Mouse (Mus musculus): ENCODE measurements around the gene Tspan15. TPM values are rescaled to one million over a fixed set of nuclear protein-coding genes. Genes with fewer than 3 reads are reported as not detected.

Tspan15 gene
- polyA plus RNA-seq, 2 experiments = 7.7 to 12.3 TPM

DNA sequence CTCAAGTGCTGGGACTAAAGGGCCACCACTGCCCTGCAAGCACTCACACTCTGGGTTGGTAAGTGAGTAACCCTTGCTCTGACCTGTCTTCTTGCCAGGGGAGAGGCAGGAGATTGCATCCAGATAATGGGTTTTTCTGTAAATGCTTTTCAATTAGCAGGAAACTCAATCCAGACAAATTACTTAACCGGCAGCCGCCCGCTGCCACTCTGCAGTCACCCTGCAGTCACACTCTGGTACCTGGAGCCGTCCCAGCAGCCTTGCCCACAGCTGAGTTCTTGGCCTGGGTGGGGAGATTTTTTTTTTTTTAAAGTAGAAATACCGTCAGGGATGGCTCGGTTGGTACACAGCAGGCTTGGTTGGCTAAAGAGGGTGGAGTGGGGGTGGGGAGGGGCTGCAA lies 2.9 kb downstream of the Tspan15 start:
- H3K9ac ChIP-seq (ENCODE audit: low read depth, low read length, severe bottlenecking) = no peak overlapping the region
- DNase-seq (ENCODE audit: low spot score) (no peak), ATAC-seq (ENCODE audit: low FRiP score, low read depth) (no peak)
- no peak overlapping the region for H3K4me3 ChIP-seq (replicated peaks; ENCODE audit: low read length)
- H3K27ac ChIP-seq (replicated peaks; ENCODE audit: low read depth, low read length) = no peak overlapping the region
- H3K4me2 ChIP-seq (replicated peaks; ENCODE audit: low read depth, low read length, severe bottlenecking) = no peak overlapping the region
- no peak for TF ChIP-seq POLR2A (IDR thresholded peaks at IDR 0.05; ENCODE audit: borderline replicate concordance, extremely low read depth, insufficient read depth, insufficient read length)
- no peaks in the 10 kb centered on the region; the same call in 1 of the 2 replicates for H3K4me1 ChIP-seq (ENCODE audit: control insufficient read depth, insufficient read depth, low read length)
- 55% methylated on average over 6 of the region's 6 CpGs for WGBS
- H3K9me3 ChIP-seq (ENCODE audit: control insufficient read depth, low read length) = no peaks in the 10 kb centered on the region
- no peaks in the 10 kb centered on the region for H3K27me3 ChIP-seq (ENCODE audit: control insufficient read depth, insufficient read depth, low read length)
- H3K36me3 ChIP-seq (ENCODE audit: control insufficient read depth, insufficient read depth, low read length) = no peaks in the 10 kb centered on the region

DNA sequence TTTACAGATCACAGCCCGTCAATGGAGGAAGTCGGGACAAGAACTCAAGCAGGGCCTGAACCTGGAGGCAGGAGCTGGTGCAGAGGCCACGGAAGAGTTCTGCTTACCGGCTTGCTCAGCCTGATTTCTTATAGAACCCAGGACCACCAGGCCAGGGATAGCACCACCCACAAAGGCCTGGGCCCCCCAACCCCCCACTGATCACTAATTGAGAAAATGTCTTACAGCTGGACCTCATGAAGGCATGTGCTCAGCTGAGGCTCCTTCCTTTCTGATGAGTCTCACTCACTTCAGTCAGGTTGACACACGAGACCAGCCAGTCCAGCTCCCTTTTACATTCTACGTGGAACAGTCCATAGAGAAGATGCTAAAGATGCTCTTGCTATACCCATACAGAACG lies 5.2 kb downstream of the Tspan15 start:
- DNase-seq (ENCODE audit: low spot score) (no peak), ATAC-seq (ENCODE audit: low FRiP score, low read depth) (no peak)
- H3K36me3 ChIP-seq (ENCODE audit: control insufficient read depth, insufficient read depth, low read length) = no peaks in the 10 kb centered on the region
- H3K9ac ChIP-seq (ENCODE audit: low read depth, low read length, severe bottlenecking) = no peak overlapping the region
- H3K27ac ChIP-seq (replicated peaks; ENCODE audit: low read depth, low read length) = no peak overlapping the region
- no peak overlapping the region for H3K4me2 ChIP-seq (replicated peaks; ENCODE audit: low read depth, low read length, severe bottlenecking)
- 49% methylated on average over 7 of the region's 7 CpGs for WGBS
- H3K4me1 ChIP-seq (ENCODE audit: control insufficient read depth, insufficient read depth, low read length) = no peaks in the 10 kb centered on the region; the same call in 1 of the 2 replicates
- TF ChIP-seq POLR2A (IDR thresholded peaks at IDR 0.05; ENCODE audit: borderline replicate concordance, extremely low read depth, insufficient read depth, insufficient read length) = no peak
- H3K9me3 ChIP-seq (ENCODE audit: control insufficient read depth, low read length) = no peaks in the 10 kb centered on the region
- H3K27me3 ChIP-seq (ENCODE audit: control insufficient read depth, insufficient read depth, low read length) = no peaks in the 10 kb centered on the region
- H3K4me3 ChIP-seq (replicated peaks; ENCODE audit: low read length) = no peak overlapping the region

DNA sequence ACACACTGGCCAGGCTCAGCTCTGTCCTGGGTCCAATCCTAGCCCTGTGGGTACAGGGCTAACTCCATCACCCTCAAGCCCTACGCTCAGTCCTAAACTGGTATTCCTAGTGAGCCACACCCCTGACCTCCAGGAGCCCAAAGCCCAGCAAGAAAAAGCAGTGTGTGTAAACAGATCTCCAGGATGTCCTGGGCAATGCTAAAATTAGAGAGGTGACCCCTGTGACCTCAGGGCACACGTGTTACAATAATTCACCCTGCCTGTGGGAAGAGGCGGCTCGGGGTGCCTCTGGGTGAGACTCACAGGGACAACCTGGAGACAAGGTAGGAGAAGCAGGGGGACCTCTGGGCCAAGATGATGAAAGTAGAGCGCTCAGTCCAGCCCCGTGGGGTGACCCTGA lies 6.8 kb downstream of the Tspan15 start:
- no peak overlapping the region for H3K4me2 ChIP-seq (replicated peaks; ENCODE audit: low read depth, low read length, severe bottlenecking)
- no peak for ATAC-seq (ENCODE audit: low FRiP score, low read depth)
- no peaks in the 10 kb centered on the region for H3K4me1 ChIP-seq (ENCODE audit: control insufficient read depth, insufficient read depth, low read length)
- DNase-seq (ENCODE audit: low spot score) = no peak
- H3K9me3 ChIP-seq (ENCODE audit: control insufficient read depth, low read length) = no peaks in the 10 kb centered on the region
- H3K4me3 ChIP-seq (replicated peaks; ENCODE audit: low read length) = no peak overlapping the region
- no peaks in the 10 kb centered on the region for H3K36me3 ChIP-seq (ENCODE audit: control insufficient read depth, insufficient read depth, low read length)
- no peaks in the 10 kb centered on the region for H3K27me3 ChIP-seq (ENCODE audit: control insufficient read depth, insufficient read depth, low read length)
- no peak overlapping the region for H3K27ac ChIP-seq (replicated peaks; ENCODE audit: low read depth, low read length)
- no peak for TF ChIP-seq POLR2A (IDR thresholded peaks at IDR 0.05; ENCODE audit: borderline replicate concordance, extremely low read depth, insufficient read depth, insufficient read length)
- WGBS = 58% methylated on average over 6 of the region's 6 CpGs
- no peak overlapping the region for H3K9ac ChIP-seq (ENCODE audit: low read depth, low read length, severe bottlenecking)

DNA sequence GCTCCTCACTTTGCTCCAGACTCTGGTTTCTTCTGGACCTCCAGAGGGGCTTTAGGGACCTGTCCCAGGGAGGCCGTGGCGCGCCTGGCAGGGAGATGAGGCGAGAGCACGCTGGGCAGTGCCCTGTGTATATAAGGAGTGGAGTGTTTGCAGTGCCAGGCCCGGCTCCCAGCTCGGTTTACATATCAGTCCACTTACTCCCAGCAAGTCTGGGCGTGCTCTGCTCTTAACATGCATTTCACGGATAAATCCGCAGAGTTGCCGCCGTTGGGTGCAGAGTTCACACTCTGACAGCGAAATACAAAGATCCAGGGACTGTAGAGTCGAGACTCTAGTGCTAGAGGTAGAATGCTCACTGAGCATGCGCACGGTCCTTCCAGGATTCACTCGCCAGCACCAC lies 8.3 kb downstream of the Tspan15 start:
- no peak for ATAC-seq (ENCODE audit: low FRiP score, low read depth)
- Histone ChIP-seq H3K9ac (ENCODE audit: low read depth, low read length, severe bottlenecking) (no peak overlapping the region), H3K4me1 (ENCODE audit: control insufficient read depth, insufficient read depth, low read length) (no peaks in the 10 kb centered on the region), H3K36me3 (ENCODE audit: control insufficient read depth, insufficient read depth, low read length) (no peaks in the 10 kb centered on the region), H3K27me3 (ENCODE audit: control insufficient read depth, insufficient read depth, low read length) (no peaks in the 10 kb centered on the region), H3K9me3 (ENCODE audit: control insufficient read depth, low read length) (no peaks in the 10 kb centered on the region), H3K27ac (replicated peaks; ENCODE audit: low read depth, low read length) (no peak overlapping the region), H3K4me3 (replicated peaks; ENCODE audit: low read length) (no peak overlapping the region), H3K4me2 (replicated peaks; ENCODE audit: low read depth, low read length, severe bottlenecking) (no peak overlapping the region)
- no peak for DNase-seq (ENCODE audit: low spot score)
- 79% methylated on average over 17 of the region's 17 CpGs for WGBS
- TF ChIP-seq POLR2A (IDR thresholded peaks at IDR 0.05; ENCODE audit: borderline replicate concordance, extremely low read depth, insufficient read depth, insufficient read length) = no peak

DNA sequence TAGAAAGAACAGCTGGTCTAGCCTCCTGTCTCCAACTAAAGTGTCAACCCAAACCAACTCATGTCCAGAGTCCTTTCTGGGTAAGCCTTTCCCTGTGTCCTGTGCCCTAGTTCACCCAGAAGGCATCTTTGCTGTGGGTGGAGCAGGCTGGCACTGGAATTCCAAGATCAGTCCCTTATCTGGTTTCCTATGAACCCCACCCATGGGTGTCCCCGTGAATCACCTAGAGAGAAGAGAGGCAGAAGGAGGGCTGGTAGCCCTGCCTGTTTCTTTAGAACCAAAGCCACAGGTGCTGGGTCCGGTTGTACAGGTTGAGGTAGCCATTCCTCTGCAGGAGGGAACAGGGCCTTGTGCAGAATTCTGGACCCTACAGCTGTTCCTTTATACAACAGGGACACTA lies 9.4 kb downstream of the Tspan15 start:
- 87% methylated on average over 2 of the region's 2 CpGs for WGBS
- H3K36me3 ChIP-seq (ENCODE audit: control insufficient read depth, insufficient read depth, low read length) = no peaks in the 10 kb centered on the region
- no peak for ATAC-seq (ENCODE audit: low FRiP score, low read depth)
- H3K4me2 ChIP-seq (replicated peaks; ENCODE audit: low read depth, low read length, severe bottlenecking) = no peak overlapping the region
- no peaks in the 10 kb centered on the region for H3K9me3 ChIP-seq (ENCODE audit: control insufficient read depth, low read length)
- no peaks in the 10 kb centered on the region for H3K27me3 ChIP-seq (ENCODE audit: control insufficient read depth, insufficient read depth, low read length)
- H3K4me1 ChIP-seq (ENCODE audit: control insufficient read depth, insufficient read depth, low read length) = no peaks in the 10 kb centered on the region
- DNase-seq (ENCODE audit: low spot score) = no peak
- no peak for TF ChIP-seq POLR2A (IDR thresholded peaks at IDR 0.05; ENCODE audit: borderline replicate concordance, extremely low read depth, insufficient read depth, insufficient read length)
- no peak overlapping the region for H3K27ac ChIP-seq (replicated peaks; ENCODE audit: low read depth, low read length)
- H3K4me3 ChIP-seq (replicated peaks; ENCODE audit: low read length) = no peak overlapping the region
- H3K9ac ChIP-seq (ENCODE audit: low read depth, low read length, severe bottlenecking) = no peak overlapping the region

All from limb, embryonic 14.5 days (tissue).